Mouse (Mus musculus): ENCODE measurements around the gene Arl15. TPM values are rescaled to one million over a fixed set of nuclear protein-coding genes. Genes with fewer than 3 reads are reported as not detected.

The Arl15 gene
- polyA plus RNA-seq, 1 experiment from 2014 or later, result 10.6 TPM

DNA sequence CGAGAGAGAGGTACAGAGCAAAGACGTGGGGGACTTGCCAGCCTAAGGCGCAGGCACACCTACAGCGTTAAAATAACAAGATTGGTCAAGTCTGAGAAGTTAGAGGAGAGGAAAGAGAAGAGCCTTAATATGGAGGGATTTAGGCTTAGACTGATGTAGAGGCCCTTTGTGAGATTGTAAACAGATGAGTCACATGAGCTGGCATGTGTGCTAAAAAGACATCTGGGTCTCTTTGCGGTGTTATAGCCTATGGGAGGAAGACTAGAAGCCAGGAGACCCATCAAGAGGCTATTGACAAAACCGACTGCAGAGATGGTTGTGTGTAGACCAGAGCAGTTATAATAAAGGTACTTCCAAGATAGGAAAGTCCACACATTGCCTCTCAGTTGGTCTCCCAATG lies 296.5 kb downstream of the Arl15 start:
- no peak overlapping the region for H3K9ac ChIP-seq (ENCODE audit: low read length)
- no peak overlapping the region for H3K4me3 ChIP-seq (ENCODE audit: low read length)
- no peaks in the 10 kb centered on the region for H3K4me1 ChIP-seq (replicated peaks; ENCODE audit: control insufficient read depth, insufficient read depth, low read length)
- ATAC-seq (ENCODE audit: low read depth), result no peak
- no peaks in the 10 kb centered on the region for H3K36me3 ChIP-seq (ENCODE audit: control insufficient read depth, insufficient read depth, low read length)
- WGBS, result 92% methylated on average over 6 of the region's 6 CpGs
- H3K27ac ChIP-seq (ENCODE audit: low read length), result no peak overlapping the region
- no peaks in the 10 kb centered on the region for H3K9me3 ChIP-seq (ENCODE audit: control insufficient read depth, low read length)
- no peak overlapping the region for H3K4me2 ChIP-seq (ENCODE audit: low read depth, low read length)
- no peaks in the 10 kb centered on the region for H3K27me3 ChIP-seq (ENCODE audit: control insufficient read depth, insufficient read depth, low read depth, low read length)

DNA sequence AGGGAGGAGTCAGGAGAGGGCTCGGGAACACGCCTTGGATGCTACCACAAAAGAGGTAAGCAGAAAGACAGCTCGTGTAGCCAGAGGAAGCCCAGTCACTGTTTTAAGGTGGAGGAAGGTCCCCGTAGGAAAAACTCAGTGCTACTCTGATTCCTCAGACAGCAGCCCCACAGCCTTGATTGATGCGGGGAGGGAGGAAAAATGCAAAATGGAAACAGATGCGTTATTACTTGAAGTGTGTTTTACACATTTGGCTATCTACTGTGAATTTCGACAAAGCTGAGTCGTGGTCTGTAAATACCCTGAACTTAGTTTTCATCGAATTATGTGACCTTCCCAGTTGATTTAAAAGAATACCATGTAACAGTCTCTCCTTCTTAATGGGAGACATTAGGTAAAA lies 296.9 kb downstream of the Arl15 start:
- Histone ChIP-seq H3K27me3 (ENCODE audit: control insufficient read depth, insufficient read depth, low read depth, low read length) (no peaks in the 10 kb centered on the region), H3K4me1 (replicated peaks; ENCODE audit: control insufficient read depth, insufficient read depth, low read length) (no peaks in the 10 kb centered on the region), H3K27ac (ENCODE audit: low read length) (no peak overlapping the region), H3K36me3 (ENCODE audit: control insufficient read depth, insufficient read depth, low read length) (no peaks in the 10 kb centered on the region), H3K9ac (ENCODE audit: low read length) (no peak overlapping the region), H3K9me3 (ENCODE audit: control insufficient read depth, low read length) (no peaks in the 10 kb centered on the region), H3K4me3 (ENCODE audit: low read length) (no peak overlapping the region), H3K4me2 (ENCODE audit: low read depth, low read length) (no peak overlapping the region)
- 66% methylated on average over 9 of the region's 9 CpGs for WGBS
- ATAC-seq (ENCODE audit: low read depth), result no peak

DNA sequence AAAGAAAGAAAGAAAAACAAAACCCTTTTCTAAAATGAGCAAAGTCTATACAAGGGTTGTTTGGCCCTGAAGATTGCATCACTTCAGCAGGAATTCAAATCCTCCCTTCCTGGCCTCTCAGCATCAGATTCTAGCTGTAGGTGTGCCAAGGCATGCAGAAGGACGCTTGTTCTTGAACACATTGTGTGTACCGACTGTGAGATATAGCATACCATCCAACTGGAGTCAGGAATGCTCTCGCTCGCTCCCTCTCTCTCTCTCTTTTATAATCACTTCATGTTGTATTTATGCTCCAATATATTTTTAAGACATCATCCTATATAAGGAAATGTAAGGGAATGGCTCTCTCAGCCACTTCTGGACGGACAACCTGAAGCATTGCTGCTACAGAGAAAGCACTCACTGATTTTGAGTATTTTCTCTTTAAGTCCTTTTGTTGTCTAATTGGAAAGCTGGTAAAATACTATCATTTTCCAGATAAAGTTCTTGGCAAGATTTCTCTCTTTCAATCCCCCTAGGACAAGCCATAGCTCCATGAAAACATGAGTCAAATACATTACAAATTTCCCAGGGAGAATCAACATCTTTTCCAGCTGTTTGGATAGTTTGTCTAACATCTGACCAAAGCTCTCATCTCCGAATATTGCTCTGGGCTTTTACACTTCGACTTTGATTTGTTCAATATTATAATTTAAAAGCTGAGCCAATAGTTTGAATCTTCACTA lies 300.0 kb downstream of the Arl15 start:
- no peak for ATAC-seq (ENCODE audit: low read depth)
- Histone ChIP-seq H3K27me3 (ENCODE audit: control insufficient read depth, insufficient read depth, low read depth, low read length) (no peaks in the 10 kb centered on the region), H3K36me3 (ENCODE audit: control insufficient read depth, insufficient read depth, low read length) (no peaks in the 10 kb centered on the region), H3K4me1 (replicated peaks; ENCODE audit: control insufficient read depth, insufficient read depth, low read length) (no peaks in the 10 kb centered on the region), H3K9ac (ENCODE audit: low read length) (no peak overlapping the region), H3K4me3 (ENCODE audit: low read length) (no peak overlapping the region), H3K27ac (ENCODE audit: low read length) (no peak overlapping the region), H3K4me2 (ENCODE audit: low read depth, low read length) (no peak overlapping the region), H3K9me3 (ENCODE audit: control insufficient read depth, low read length) (no peaks in the 10 kb centered on the region)
- WGBS, result 70% methylated on average over 7 of the region's 7 CpGs

DNA sequence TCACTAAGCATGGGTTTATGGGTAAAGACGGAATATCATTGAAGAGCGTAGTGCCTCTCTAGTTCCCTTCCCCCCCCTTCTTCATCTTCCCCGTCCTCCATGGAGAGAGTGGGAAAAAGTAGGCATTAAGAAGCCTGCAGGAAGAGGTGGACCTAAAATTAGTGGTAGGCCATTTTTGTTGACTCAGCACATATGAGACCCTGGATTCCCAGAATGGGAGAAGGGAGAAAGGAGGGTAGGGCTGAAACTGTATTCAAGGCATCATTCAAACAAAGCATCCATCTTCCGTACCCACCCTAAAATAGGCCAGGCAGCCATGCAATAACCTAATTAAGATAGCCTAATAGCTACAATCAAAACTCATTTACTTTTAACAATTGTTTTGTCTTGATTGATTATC lies 301.1 kb downstream of the Arl15 start:
- Histone ChIP-seq H3K27ac (ENCODE audit: low read length) (no peak overlapping the region), H3K36me3 (ENCODE audit: control insufficient read depth, insufficient read depth, low read length) (no peaks in the 10 kb centered on the region), H3K4me3 (ENCODE audit: low read length) (no peak overlapping the region), H3K4me2 (ENCODE audit: low read depth, low read length) (no peak overlapping the region), H3K27me3 (ENCODE audit: control insufficient read depth, insufficient read depth, low read depth, low read length) (no peaks in the 10 kb centered on the region), H3K9me3 (ENCODE audit: control insufficient read depth, low read length) (no peaks in the 10 kb centered on the region), H3K9ac (ENCODE audit: low read length) (no peak overlapping the region), H3K4me1 (replicated peaks; ENCODE audit: control insufficient read depth, insufficient read depth, low read length) (no peaks in the 10 kb centered on the region)
- no peak for ATAC-seq (ENCODE audit: low read depth)
- WGBS, result 89% methylated on average over 4 of the region's 4 CpGs

DNA sequence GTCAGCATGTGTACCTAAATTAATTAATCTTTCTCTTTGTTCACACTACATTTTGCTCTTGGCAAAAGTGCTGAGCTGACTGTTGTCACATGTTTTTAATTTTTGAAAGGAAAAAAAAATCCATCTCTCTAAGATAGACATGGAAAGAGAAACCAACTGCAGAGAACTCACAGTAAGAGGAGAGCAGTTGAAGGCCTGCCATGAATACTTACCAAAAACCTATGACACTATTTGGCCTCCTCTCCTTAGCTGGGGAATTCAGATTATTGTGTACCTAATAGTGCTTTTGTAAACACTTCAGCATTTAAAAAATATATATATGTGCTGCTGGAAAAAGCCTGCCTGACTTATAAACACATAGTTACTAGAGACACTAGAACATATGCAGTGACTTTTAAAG lies 302.1 kb downstream of the Arl15 start:
- H3K4me3 ChIP-seq (ENCODE audit: low read length), result no peak overlapping the region
- H3K4me1 ChIP-seq (replicated peaks; ENCODE audit: control insufficient read depth, insufficient read depth, low read length), result no peaks in the 10 kb centered on the region

DNA sequence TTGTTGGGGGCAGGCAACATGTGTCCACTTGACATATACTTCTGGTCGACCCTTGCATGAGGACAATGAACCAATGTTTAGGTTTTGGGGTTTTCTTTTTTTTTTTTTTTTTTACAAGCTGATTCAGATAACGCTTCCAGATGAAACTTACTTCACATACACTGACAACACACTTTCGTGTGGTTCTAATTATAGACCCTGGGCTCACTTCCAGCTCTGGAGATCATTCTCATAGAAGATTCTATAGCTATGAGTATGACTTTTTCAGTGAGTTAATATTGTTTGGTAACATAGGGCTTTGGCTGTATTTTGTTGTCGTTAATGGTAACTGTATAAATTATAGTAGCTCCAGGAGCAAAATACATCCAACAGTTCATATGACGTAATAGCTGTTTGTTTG lies 306.9 kb downstream of the Arl15 start:
- Histone ChIP-seq H3K9me3 (ENCODE audit: control insufficient read depth, low read length) (no peaks in the 10 kb centered on the region), H3K4me2 (ENCODE audit: low read depth, low read length) (no peak overlapping the region), H3K9ac (ENCODE audit: low read length) (no peak overlapping the region), H3K27ac (ENCODE audit: low read length) (no peak overlapping the region), H3K4me1 (replicated peaks; ENCODE audit: control insufficient read depth, insufficient read depth, low read length) (no peaks in the 10 kb centered on the region; the same call in 1 of the 2 replicates), H3K27me3 (ENCODE audit: control insufficient read depth, insufficient read depth, low read depth, low read length) (no peaks in the 10 kb centered on the region), H3K36me3 (ENCODE audit: control insufficient read depth, insufficient read depth, low read length) (no peaks in the 10 kb centered on the region), H3K4me3 (ENCODE audit: low read length) (no peak overlapping the region)
- WGBS, result 60% methylated on average over 5 of the region's 5 CpGs
- ATAC-seq (ENCODE audit: low read depth), result no peak

More for the DNA sequence above, 302.1 kb downstream of the Arl15 start:
- Histone ChIP-seq H3K36me3 (ENCODE audit: control insufficient read depth, insufficient read depth, low read length) (no peaks in the 10 kb centered on the region), H3K27ac (ENCODE audit: low read length) (no peak overlapping the region), H3K4me2 (ENCODE audit: low read depth, low read length) (no peak overlapping the region), H3K9me3 (ENCODE audit: control insufficient read depth, low read length) (no peaks in the 10 kb centered on the region), H3K27me3 (ENCODE audit: control insufficient read depth, insufficient read depth, low read depth, low read length) (no peaks in the 10 kb centered on the region), H3K9ac (ENCODE audit: low read length) (no peak overlapping the region)
- ATAC-seq (ENCODE audit: low read depth), result no peak

DNA sequence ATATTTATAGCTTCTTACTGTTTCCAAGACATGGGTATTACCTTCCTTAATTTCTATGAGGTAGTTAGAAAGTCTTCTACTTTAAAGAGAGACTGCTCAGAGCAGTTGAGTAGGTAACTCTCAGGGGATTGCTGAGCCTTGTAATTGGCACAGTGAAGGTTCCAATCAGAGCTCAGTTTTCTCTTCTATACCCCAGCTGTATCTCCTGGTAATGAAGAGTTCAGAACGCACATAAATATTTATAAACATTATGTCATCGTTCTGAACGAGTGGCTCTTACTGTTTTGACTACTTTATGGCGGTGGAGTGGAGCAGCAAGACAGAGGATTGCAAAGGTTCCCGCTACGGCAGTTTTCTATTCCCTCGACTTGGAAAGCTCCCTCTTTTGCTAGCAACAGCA lies 311.8 kb downstream of the Arl15 start:
- Histone ChIP-seq H3K9me3 (ENCODE audit: control insufficient read depth, low read length) (no peaks in the 10 kb centered on the region), H3K4me3 (ENCODE audit: low read length) (no peak overlapping the region), H3K27ac (ENCODE audit: low read length) (no peak overlapping the region), H3K9ac (ENCODE audit: low read length) (no peak overlapping the region), H3K4me1 (replicated peaks; ENCODE audit: control insufficient read depth, insufficient read depth, low read length) (no peaks in the 10 kb centered on the region; the same call in 1 of the 2 replicates), H3K36me3 (ENCODE audit: control insufficient read depth, insufficient read depth, low read length) (no peaks in the 10 kb centered on the region), H3K4me2 (ENCODE audit: low read depth, low read length) (no peak overlapping the region), H3K27me3 (ENCODE audit: control insufficient read depth, insufficient read depth, low read depth, low read length) (no peaks in the 10 kb centered on the region)
- no peak for ATAC-seq (ENCODE audit: low read depth)
- WGBS, result 43% methylated on average over 7 of the region's 7 CpGs

DNA sequence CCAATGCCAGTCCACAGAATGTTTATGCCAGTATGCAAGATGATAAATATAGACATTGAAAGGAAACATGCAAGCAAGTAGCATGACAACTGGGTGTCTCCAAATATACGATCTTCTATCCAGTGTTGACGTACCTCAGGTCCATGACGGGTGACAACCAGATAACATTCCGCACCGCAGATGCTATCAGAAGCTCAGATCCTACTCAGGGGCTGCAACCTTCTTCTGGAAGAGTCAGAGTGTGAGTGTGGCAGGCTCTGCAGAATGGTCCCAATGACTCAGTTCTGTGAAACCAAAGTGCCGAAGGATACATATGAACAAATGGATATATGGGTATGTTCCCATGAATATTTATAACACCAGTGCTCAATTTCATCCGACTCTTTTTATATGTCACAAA lies 313.2 kb downstream of the Arl15 start:
- H3K27ac ChIP-seq (ENCODE audit: low read length), result no peak overlapping the region
- no peaks in the 10 kb centered on the region; the same call in 1 of the 2 replicates for H3K4me1 ChIP-seq (replicated peaks; ENCODE audit: control insufficient read depth, insufficient read depth, low read length)
- ATAC-seq (ENCODE audit: low read depth), result no peak
- no peak overlapping the region for H3K4me3 ChIP-seq (ENCODE audit: low read length)
- no peak overlapping the region for H3K9ac ChIP-seq (ENCODE audit: low read length)
- 83% methylated on average over 7 of the region's 7 CpGs for WGBS
- no peaks in the 10 kb centered on the region for H3K27me3 ChIP-seq (ENCODE audit: control insufficient read depth, insufficient read depth, low read depth, low read length)
- H3K36me3 ChIP-seq (ENCODE audit: control insufficient read depth, insufficient read depth, low read length), result no peaks in the 10 kb centered on the region
- H3K9me3 ChIP-seq (ENCODE audit: control insufficient read depth, low read length), result no peaks in the 10 kb centered on the region
- H3K4me2 ChIP-seq (ENCODE audit: low read depth, low read length), result no peak overlapping the region

DNA sequence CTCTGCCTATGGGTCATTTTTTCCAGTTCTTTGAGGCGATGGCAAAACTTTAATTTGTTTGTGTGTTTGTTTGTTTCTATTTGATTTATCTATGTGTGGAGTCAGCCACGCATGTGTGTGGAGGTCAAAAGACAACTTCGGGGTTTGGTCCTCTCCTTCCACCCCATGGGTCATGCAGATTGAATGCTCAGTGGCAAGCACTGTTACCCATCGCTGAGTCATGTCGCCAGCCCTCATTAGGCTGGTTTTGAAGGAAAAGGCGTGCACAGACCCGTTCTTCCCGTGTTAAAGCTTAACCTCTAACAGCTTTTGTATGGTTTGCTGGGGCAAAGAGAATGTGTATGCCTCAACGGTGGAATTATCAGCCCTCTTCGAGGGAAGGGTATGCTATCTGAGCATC lies 315.1 kb downstream of the Arl15 start:
- no peak for ATAC-seq (ENCODE audit: low read depth)
- 83% methylated on average over 10 of the region's 10 CpGs for WGBS

DNA sequence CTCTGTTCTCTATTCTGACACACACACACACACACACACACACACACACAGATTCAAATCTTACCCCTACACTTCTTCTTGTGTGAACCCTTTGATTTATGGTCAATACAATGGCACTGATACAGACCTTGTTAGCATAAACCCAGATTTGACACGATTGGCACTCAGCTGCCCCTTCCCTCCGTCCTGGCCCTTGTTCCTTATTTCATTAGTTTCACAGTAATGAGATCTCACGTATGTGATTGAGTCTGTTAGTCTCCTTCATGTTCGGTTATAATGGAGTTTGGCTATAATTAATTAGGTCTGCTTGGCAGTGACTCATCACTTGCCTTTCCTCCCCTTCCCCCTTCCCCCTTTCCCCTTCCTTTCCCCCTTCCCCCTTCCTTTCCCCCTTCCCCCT lies 315.5 kb downstream of the Arl15 start:
- no peak for ATAC-seq (ENCODE audit: low read depth)
- Histone ChIP-seq H3K36me3 (ENCODE audit: control insufficient read depth, insufficient read depth, low read length) (no peaks in the 10 kb centered on the region), H3K27me3 (ENCODE audit: control insufficient read depth, insufficient read depth, low read depth, low read length) (no peaks in the 10 kb centered on the region), H3K27ac (ENCODE audit: low read length) (no peak overlapping the region), H3K9me3 (ENCODE audit: control insufficient read depth, low read length) (no peaks in the 10 kb centered on the region), H3K4me2 (ENCODE audit: low read depth, low read length) (no peak overlapping the region), H3K4me3 (ENCODE audit: low read length) (no peak overlapping the region), H3K9ac (ENCODE audit: low read length) (no peak overlapping the region), H3K4me1 (replicated peaks; ENCODE audit: control insufficient read depth, insufficient read depth, low read length) (no peaks in the 10 kb centered on the region; the same call in 1 of the 2 replicates)
- WGBS, result 55% methylated on average over 4 of the region's 4 CpGs

More for the DNA sequence above, 315.1 kb downstream of the Arl15 start:
- H3K27me3 ChIP-seq (ENCODE audit: control insufficient read depth, insufficient read depth, low read depth, low read length), result no peaks in the 10 kb centered on the region
- H3K4me2 ChIP-seq (ENCODE audit: low read depth, low read length), result no peak overlapping the region
- no peaks in the 10 kb centered on the region for H3K9me3 ChIP-seq (ENCODE audit: control insufficient read depth, low read length)
- H3K4me3 ChIP-seq (ENCODE audit: low read length), result no peak overlapping the region
- H3K9ac ChIP-seq (ENCODE audit: low read length), result no peak overlapping the region
- no peak overlapping the region for H3K27ac ChIP-seq (ENCODE audit: low read length)
- no peaks in the 10 kb centered on the region; the same call in 1 of the 2 replicates for H3K4me1 ChIP-seq (replicated peaks; ENCODE audit: control insufficient read depth, insufficient read depth, low read length)
- H3K36me3 ChIP-seq (ENCODE audit: control insufficient read depth, insufficient read depth, low read length), result no peaks in the 10 kb centered on the region

Data from lung, embryonic 16.5 days (tissue).